Mouse (Mus musculus) kidney, adult 2 months (tissue): ENCODE data around the gene Agbl4. TPM values are rescaled to one million over a fixed set of nuclear protein-coding genes. Genes with fewer than 3 reads are reported as not detected.

Source experiments
- DNase-seq: peaks from one replicate; pipeline ENCODE4 v3.0.0; 2021
- H3K27ac ChIP-seq: fragments of 200-500 bp; 2 replicates; pipeline ENCODE4 v1.5.1; 2012; ENCODE audit warnings: low read depth, low read length, control low read depth, inconsistent platforms; ENCODE audit not compliant: insufficient read depth
- H3K27me3 ChIP-seq: fragments of 200-500 bp; replicated peaks from 2 replicates; pipeline ENCODE4 v1.6.1; 2012; ENCODE audit warnings: mild to moderate bottlenecking, moderate library complexity, low read length, inconsistent platforms; ENCODE audit not compliant: control insufficient read depth, insufficient read depth
- H3K36me3 ChIP-seq: fragments of 200-500 bp; 2 replicates; pipeline ENCODE4 v1.6.1; 2012; ENCODE audit warnings: mild to moderate bottlenecking, moderate library complexity, low read length, inconsistent platforms; ENCODE audit not compliant: control insufficient read depth, insufficient read depth
- H3K4me1 ChIP-seq: fragments of 200-500 bp; 2 replicates; pipeline ENCODE4 v1.6.1; 2011; ENCODE audit warnings: low read length; ENCODE audit not compliant: control insufficient read depth, insufficient read depth
- H3K4me3 ChIP-seq: fragments of 200-500 bp; 2 replicates; pipeline ENCODE4 v1.5.1; 2011; ENCODE audit warnings: mild to moderate bottlenecking, low read depth, low read length, control low read depth; ENCODE audit not compliant: insufficient read depth
- CTCF ChIP-seq: fragments of 200-500 bp; conservative IDR thresholded peaks from 2 replicates; pipeline ENCODE4 v1.5.1; 2011; ENCODE audit warnings: low read depth, mild to moderate bottlenecking, control low read depth, low read length, moderate library complexity, mixed read lengths; ENCODE audit not compliant: insufficient read depth, insufficient read length
- POLR2A ChIP-seq: fragments of 200-500 bp; IDR thresholded peaks from one replicate; pipeline ENCODE4 v1.6.1; 2011; ENCODE audit warnings: low read depth, low read length, control low read depth
- WGBS: fragments of 180-500 bp; shearing (Covaris S2); methylation state at CpG from one replicate; pipeline ENCODE4 v1.1.7; 2018; 5-methylcytosine and 5-hydroxymethylcytosine counted together
- polyA plus RNA-seq: library from polyadenylated mRNA; depleted of rRNA; stranded (reverse); fragments of >200 nt; gene quantifications from 2 replicates; pipeline ENCODE4 v1.2.3, GENCODE M21; 2012

Gene Agbl4
- polyA plus RNA-seq, 1 experiment = 0.16 TPM

DNA sequence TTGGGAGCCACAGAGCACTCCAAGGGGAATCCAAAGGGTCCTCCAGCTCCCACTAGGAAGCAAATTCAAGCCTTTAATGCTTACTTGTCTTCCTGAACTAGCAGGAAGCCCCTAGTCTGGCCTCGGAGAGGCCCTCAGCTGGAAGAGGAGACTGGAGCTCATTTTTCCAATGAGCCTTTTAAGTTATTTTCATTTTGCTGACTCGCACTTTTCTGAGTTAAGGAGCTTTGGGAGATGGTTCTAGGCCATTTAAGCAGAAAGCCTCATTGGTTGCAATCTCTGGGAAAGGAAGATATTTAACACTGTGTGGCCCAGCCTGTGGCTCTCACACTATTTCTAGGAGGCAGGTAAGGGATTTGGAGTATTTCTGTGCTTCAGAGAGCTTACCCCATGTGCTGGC lies 1072.4 kb downstream of the Agbl4 start:
- TF ChIP-seq CTCF = no peak
- TF ChIP-seq POLR2A = no peak
- H3K4me1 ChIP-seq = no peaks in the 10 kb centered on the region
- no peak overlapping the region for H3K4me3 ChIP-seq
- WGBS = 77% methylated on average over 2 of the region's 2 CpGs
- H3K27me3 ChIP-seq = no peaks in the 10 kb centered on the region
- H3K27ac ChIP-seq = no peak overlapping the region
- no peak for DNase-seq
- H3K36me3 ChIP-seq = no peaks in the 10 kb centered on the region

- 64% methylated on average over 3 of the region's 3 CpGs for WGBS
- DNase-seq = no peak
Observed at GRCm38 (mm10) chr4:111471726-111472125, 1074.3 kb downstream of the Agbl4 start.

DNA sequence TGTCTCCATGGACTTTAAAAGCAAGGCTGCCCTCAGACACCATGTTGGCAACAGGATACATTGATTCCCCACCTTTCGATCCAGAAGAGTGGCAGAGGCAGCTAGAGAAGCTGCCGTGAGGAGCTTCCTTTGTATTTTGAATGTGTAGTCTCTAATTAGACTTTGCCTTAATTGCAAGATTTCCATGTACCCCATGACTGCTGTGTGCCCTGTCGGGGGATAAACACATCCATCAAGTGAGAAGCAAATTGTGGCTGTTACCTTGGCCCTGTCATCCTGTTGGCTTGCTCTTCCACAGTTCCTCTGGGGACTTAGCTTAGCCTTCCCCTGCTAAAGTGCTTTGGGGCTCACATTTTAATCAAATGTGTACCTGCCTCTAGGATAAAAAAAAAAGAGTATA lies 1075.0 kb downstream of the Agbl4 start:
- H3K36me3 ChIP-seq = no peaks in the 10 kb centered on the region
- 70% methylated on average over 3 of the region's 3 CpGs for WGBS
- TF ChIP-seq POLR2A (no peak), CTCF (no peak)
- no peak overlapping the region for H3K4me3 ChIP-seq
- DNase-seq = no peak
- H3K27me3 ChIP-seq = no peaks in the 10 kb centered on the region
- H3K27ac ChIP-seq = no peak overlapping the region
- no peaks in the 10 kb centered on the region for H3K4me1 ChIP-seq

More at GRCm38 (mm10) chr4:111471726-111472125, 1074.3 kb downstream of the Agbl4 start:
- Histone ChIP-seq H3K4me1 (no peaks in the 10 kb centered on the region), H3K4me3 (no peak overlapping the region), H3K36me3 (no peaks in the 10 kb centered on the region), H3K27ac (no peak overlapping the region), H3K27me3 (no peaks in the 10 kb centered on the region)
- TF ChIP-seq CTCF = no peak
- TF ChIP-seq POLR2A = no peak

DNA sequence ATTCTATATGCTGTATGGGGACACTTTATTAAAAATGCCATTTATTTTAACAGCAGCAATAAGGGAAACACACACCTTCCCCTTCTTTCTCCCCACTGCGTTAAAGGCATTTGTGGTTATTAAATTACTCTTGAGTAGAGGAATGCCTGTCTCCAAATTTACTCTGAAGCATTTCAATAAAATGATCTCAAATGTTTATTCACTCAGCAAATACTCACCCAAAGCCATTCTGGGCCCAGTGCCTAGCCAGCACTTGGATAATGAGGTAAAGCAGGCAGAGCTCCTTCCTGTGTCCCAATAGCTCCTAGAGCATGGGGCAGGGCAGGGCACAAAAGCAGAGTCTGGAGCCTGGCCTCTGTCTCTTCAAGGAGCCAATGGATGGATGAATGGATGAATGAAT lies 1075.6 kb downstream of the Agbl4 start:
- 82% methylated on average over 1 of the region's 1 CpGs for WGBS
- no peak overlapping the region for H3K27ac ChIP-seq
- H3K4me3 ChIP-seq = no peak overlapping the region
- no peak for DNase-seq
- H3K36me3 ChIP-seq = no peaks in the 10 kb centered on the region
- no peaks in the 10 kb centered on the region for H3K4me1 ChIP-seq
- TF ChIP-seq CTCF = no peak
- no peak for TF ChIP-seq POLR2A
- H3K27me3 ChIP-seq = no peaks in the 10 kb centered on the region

GRCm38 (mm10) chr4:111475374-111475971 lies 1078.0 kb downstream of the Agbl4 start:
- no peaks in the 10 kb centered on the region for H3K4me1 ChIP-seq
- no peak overlapping the region for H3K27ac ChIP-seq
- WGBS = 53% methylated on average over 10 of the region's 10 CpGs
- no peaks in the 10 kb centered on the region for H3K27me3 ChIP-seq
- no peak overlapping the region for H3K4me3 ChIP-seq
- DNase-seq = no peak
- H3K36me3 ChIP-seq = no peaks in the 10 kb centered on the region
- TF ChIP-seq CTCF (no peak), POLR2A (no peak)

DNA sequence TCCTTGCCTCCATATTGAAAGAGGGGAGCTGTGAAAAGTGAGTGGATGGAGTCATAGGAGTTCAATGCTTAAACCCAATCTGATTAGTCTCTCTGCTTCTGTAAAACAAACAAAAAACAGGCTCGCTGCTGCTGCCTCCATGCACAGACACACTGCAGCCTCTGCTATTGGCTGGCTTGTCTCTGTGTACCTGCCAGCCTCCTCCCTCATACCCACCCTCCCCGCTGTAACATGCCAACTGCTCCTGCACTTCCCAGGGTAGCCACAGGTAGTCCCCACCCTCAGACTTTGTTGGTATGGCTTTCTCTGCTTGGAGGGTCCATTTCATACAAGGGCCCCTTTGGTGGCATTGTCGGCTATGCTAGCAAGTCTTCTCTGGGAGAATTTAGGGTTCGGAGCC lies 1080.0 kb downstream of the Agbl4 start:
- Histone ChIP-seq H3K27me3 (no peaks in the 10 kb centered on the region), H3K27ac (no peak overlapping the region), H3K4me3 (no peak overlapping the region), H3K36me3 (no peaks in the 10 kb centered on the region), H3K4me1 (no peaks in the 10 kb centered on the region)
- TF ChIP-seq CTCF = no peak
- no peak for TF ChIP-seq POLR2A
- WGBS = 64% methylated on average over 4 of the region's 4 CpGs
- no peak for DNase-seq

GRCm38 (mm10) chr4:111483499-111483898 lies 1086.0 kb downstream of the Agbl4 start:
- no peaks in the 10 kb centered on the region for H3K27me3 ChIP-seq
- H3K4me1 ChIP-seq = no peaks in the 10 kb centered on the region
- DNase-seq = no peak
- H3K4me3 ChIP-seq = no peak overlapping the region
- TF ChIP-seq CTCF (no peak), POLR2A (no peak)
- no peak overlapping the region for H3K27ac ChIP-seq
- no peaks in the 10 kb centered on the region for H3K36me3 ChIP-seq
- 79% methylated on average over 5 of the region's 5 CpGs for WGBS

GRCm38 (mm10) chr4:111485189-111485588 lies 1087.7 kb downstream of the Agbl4 start:
- no peaks in the 10 kb centered on the region for H3K27me3 ChIP-seq
- TF ChIP-seq CTCF (no peak), POLR2A (no peak)
- 58% methylated on average over 5 of the region's 5 CpGs for WGBS
- H3K4me1 ChIP-seq = no peaks in the 10 kb centered on the region
- no peak overlapping the region for H3K4me3 ChIP-seq
- H3K36me3 ChIP-seq = no peaks in the 10 kb centered on the region
- no peak overlapping the region for H3K27ac ChIP-seq
- no peak for DNase-seq
